Mouse (Mus musculus) heart, adult 11 months (tissue): ENCODE data around the gene Pard6b.
"Not testable (repeated sequence)": the region's sequence is repeated elsewhere in the genome, so short reads cannot be mapped to it uniquely, and the experiment has no call there.

Experiments
- DNase-seq: peaks from one replicate; pipeline ENCODE4 v3.0.0; 2022

The Pard6b gene

GRCm38 (mm10) chr2:168104375-168105144 is 23.8 kb downstream of the Pard6b start:
- no peak for DNase-seq

GRCm38 (mm10) chr2:168105271-168105670 is 24.5 kb downstream of the Pard6b start:
- DNase-seq, result no peak

DNA sequence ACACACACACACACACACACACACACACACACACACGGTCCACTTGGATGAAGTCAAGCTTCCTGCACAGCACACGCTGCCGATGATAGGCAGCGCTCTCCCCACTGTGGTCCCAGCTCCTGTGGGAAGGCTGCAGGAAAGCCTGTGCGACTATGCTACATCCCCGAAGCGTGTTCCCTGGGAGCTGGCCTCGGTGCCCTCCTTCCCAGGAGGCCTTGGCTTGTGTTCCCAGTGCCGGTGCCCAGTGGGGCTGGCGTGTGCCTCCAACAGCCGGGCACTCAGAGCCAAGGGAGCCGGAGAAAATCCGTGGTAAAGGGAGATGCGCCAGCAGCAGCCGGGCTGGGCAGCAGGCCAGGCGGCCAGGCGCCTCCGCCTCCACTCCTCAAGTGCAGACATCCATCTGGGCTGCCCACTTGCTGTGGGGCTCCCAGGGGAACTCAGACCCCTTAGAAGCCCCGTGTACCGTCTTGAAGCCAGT is 25.9 kb downstream of the Pard6b start:
- peak; percentile 97 for DNase-seq

DNA sequence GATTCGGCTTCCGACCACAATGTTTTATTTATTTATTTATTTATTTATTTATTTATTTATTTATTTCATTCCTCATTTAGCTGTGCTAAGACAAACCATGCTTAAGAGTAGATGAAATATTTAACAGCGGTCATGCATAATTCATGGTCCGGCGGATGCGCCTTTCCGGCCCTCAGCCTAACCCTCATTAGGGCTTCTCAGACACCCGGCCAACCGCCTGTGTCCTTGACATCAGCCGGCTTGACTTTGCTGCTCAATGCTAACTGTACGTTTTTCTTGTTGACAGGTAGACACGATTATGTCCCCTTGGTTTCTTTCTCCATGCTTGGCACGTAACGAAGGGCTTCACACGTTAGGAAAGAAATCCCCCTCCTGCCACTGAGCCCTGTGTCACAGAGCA is 26.6 kb downstream of the Pard6b start:
- DNase-seq, result no peak

- not testable (repeated sequence) for DNase-seq
Observed at GRCm38 (mm10) chr2:168107901-168108300, 27.1 kb downstream of the Pard6b start.

DNA sequence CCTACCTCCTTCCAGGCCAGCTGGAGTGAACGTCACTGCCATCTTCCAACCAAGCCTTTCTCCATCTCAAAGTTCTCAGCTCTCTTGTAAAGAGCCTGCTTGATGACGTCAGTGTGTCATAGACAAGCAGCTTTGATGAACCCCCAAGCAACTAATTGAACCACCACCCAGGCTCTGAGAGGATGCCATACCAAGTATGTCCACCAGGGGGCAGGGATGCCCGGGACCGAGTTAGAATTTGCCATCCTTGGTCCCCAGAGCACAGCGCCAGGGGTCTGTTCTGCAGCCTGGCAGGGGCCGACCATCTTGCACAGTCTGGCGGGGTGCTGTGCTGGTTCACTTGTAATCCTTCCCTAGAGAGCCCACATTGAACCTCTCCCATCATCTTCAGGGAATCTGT is 31.1 kb downstream of the Pard6b start:
- peak; percentile 92 for DNase-seq

DNA sequence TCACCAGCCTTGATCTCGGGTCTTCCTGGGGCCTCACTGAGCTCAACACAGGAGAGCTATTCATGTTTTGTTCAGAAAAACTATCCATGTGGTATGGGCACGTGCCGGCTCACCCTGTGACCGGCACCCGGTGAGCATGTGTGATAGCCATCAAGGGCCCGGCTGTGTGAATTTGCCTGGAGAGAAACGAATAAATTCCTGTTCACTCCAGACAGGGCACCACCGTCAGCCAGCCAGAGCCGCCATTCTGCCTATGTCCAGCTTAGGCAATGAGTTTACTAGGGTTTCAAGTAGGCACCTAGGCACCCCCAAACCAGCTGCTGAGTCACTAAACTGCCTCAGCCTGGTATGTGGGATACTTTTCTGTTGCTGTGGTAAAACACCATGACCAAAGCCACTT is 32.5 kb downstream of the Pard6b start:
- DNase-seq, result no peak

DNA sequence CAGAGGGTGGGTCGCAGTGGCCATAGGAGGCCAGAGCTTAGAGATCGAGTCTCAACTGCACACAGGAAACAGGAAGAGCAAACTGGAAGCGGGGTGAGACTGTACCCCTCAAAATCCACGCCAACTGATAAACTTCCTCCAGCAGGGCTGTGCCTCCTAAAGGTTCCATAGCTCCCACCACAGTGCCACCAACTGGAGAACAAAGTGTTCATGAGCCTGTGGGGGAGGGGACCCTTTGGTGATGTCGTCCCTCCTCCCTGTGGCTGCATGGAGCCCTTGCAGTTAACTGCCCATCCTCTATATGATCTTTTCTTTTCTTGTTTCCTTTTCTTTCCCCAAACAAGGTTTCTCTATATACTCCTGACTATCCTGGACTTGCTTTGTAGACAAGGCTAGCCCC is 32.9 kb downstream of the Pard6b start:
- no peak for DNase-seq

GRCm38 (mm10) chr2:168114699-168115350 is 34.0 kb downstream of the Pard6b start:
- peak; percentile 96 for DNase-seq

DNA sequence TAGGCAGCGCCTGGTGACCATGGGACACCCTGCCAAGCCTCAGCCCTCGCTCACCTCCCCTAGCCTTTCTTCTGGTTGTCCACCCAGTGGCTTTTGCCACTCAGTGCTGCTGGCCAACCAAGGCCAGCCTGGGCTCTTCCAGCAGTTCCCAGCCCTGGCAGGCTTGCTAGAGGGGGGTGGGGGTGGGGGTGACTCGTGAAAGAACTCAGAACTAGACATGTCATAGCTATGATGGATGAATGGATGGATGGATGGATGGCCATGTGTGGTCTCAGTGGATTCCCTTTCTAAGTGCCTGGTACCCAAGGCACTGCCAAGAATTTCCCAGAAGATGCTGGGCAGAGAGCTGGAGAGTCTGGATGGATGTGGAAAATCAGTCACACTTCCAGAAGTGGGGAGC is 35.0 kb downstream of the Pard6b start:
- DNase-seq, result no peak

- DNase-seq, result no peak
Observed at GRCm38 (mm10) chr2:168117147-168117546, 36.3 kb downstream of the Pard6b start.

DNA sequence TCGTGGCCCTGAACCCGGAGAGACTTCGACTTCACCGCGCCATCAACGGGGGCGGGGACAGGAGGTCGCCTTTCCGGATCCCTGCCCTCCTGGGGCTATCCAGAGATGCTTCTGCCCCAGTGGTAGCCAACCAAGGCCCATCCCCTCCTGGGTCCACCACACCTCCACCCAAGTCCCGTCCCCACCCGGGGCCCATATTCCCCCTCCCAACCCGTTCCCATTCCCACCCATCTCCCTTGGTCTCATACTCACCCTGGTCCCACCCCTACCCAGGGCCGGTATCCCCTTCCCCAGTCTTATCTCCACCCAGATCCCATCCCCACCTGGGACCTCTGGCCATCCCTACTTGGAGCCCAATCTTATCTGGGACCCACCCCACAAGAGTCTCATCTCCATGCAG is 36.7 kb downstream of the Pard6b start:
- no peak for DNase-seq

GRCm38 (mm10) chr2:168117967-168118366 is 37.2 kb downstream of the Pard6b start:
- DNase-seq, result no peak

- no peak for DNase-seq
Observed at GRCm38 (mm10) chr2:168118456-168118855, 37.7 kb downstream of the Pard6b start.

DNA sequence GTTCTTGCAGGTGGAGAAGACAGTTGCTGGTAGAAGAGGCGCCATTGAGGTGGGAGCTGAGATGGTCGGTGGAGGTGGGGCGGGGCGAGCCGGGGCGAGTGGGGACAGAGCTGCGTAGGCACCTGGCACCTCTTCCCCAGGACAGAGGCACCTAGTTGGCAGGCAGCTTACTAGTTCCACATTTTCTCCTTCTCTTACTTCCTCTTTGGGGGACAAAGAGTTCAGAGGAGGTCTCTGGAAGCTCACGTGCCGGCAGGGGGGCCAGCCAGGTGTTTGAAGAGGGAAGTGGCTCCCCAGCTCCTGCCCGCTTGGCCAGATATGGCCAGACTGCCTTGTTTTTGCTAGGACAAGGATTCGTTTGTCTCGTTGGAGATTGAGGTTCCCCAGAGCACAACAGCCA is 38.3 kb downstream of the Pard6b start:
- no peak for DNase-seq

DNA sequence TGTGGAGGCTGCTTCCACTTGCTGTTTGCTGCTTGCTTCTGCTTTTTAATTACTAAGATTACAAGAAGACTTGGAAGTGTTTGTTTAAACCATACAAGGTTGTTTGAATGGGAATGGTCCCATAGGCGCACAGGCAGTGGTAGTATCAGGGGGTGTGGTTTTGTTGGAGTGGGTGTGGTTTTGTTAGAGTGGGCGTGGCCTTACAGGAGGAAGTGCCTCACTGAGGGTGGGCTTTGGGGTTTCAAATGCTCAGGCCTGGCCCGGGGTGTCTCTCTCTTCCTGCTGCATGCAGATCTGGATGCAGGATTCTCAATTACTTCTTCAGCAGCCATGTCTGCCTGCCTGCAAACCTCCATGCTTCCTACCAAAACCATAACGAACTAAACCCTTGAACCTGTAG is 40.1 kb downstream of the Pard6b start:
- DNase-seq, result no peak

GRCm38 (mm10) chr2:168123652-168124051 is 42.8 kb downstream of the Pard6b start:
- no peak for DNase-seq

GRCm38 (mm10) chr2:168125288-168126089 is 44.7 kb downstream of the Pard6b start:
- DNase-seq, result no peak

GRCm38 (mm10) chr2:168127767-168128166 is 47.0 kb downstream of the Pard6b start:
- no peak for DNase-seq

GRCm38 (mm10) chr2:168128211-168128859 is 47.5 kb downstream of the Pard6b start:
- DNase-seq, result peak; percentile 97

DNA sequence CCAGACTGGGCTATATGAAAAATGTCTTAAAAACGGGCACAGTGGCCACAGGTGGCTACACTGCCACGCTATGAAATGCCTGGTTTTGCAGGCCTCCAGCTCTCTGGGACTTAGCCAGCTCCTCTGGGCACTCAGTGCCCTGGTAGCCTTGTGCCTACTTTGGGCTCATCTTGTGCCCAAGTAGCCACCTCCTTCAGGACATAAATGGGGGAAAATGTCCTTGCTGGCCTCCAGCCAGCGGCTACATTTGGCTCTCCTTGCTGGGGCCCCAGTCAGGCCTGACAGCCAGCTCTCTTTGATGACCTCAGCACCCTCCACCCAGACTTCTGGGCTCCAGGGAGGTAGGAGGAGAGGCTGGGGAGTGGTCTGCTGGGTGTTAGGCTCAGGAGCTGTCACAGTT is 49.2 kb downstream of the Pard6b start:
- DNase-seq, result no peak

- no peak for DNase-seq
Observed at GRCm38 (mm10) chr2:168137161-168137560, 56.4 kb downstream of the Pard6b start.

DNA sequence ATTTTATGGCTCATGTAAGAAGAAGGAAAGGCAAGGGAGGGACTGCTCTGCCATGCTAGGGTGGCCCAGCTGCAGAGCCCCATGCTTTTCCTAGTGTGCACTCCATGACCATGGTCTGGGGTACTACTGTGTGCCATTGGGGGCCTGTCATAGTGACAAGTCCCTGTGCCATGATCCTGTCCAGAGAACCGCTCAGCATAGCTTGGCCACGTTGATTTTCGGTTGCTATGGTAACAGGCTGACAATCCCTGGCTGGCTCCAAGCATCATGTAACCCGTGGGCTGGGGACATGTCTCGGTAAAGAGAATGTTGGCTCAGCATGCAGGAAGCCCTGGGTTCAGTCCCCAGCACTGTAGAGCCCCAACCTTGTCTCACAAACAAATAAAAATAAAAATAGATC is 63.0 kb downstream of the Pard6b start:
- DNase-seq, result no peak
